Mouse (Mus musculus) heart, embryonic 15.5 days (tissue): ENCODE data around the gene Smpdl3b. TPM values are rescaled to one million over a fixed set of nuclear protein-coding genes. Genes with fewer than 3 reads are reported as not detected.
"Not testable (repeated sequence)": the region's sequence is repeated elsewhere in the genome, so short reads cannot be mapped to it uniquely, and the experiment has no call there.

ENCODE experiments used
- ATAC-seq: fragments of 200-750 bp; cut with Nextera tagmentation; replicated peaks from 2 replicates; pipeline ENCODE4 v1.8.0; 2017; ENCODE audit warnings: low read depth, moderate TSS enrichment; ENCODE audit not compliant: insufficient number of reproducible peaks, insufficient read depth, low FRiP score
- H3K27ac ChIP-seq: fragments of 300-500 bp; sonication (generic); 2 replicates; pipeline ENCODE4 v1.5.1; 2015; ENCODE audit warnings: mild to moderate bottlenecking, inconsistent platforms
- H3K27me3 ChIP-seq: fragments of 300-500 bp; sonication (generic); 2 replicates; pipeline ENCODE4 v1.6.1; 2015; ENCODE audit warnings: inconsistent platforms
- H3K36me3 ChIP-seq: fragments of 300-500 bp; sonication (generic); 2 replicates; pipeline ENCODE4 v1.6.1; 2015; ENCODE audit warnings: mild to moderate bottlenecking, inconsistent platforms
- H3K4me1 ChIP-seq: fragments of 300-500 bp; sonication (generic); replicated peaks from 2 replicates; pipeline ENCODE4 v1.6.1; 2015; ENCODE audit warnings: inconsistent platforms
- H3K4me2 ChIP-seq: fragments of 300-500 bp; sonication (generic); 2 replicates; pipeline ENCODE4 v1.6.1; 2015; ENCODE audit warnings: inconsistent platforms, mild to moderate bottlenecking, moderate library complexity
- H3K4me3 ChIP-seq: fragments of 300-500 bp; sonication (generic); 2 replicates; pipeline ENCODE4 v1.5.1; 2015; ENCODE audit warnings: mild to moderate bottlenecking, inconsistent platforms
- H3K9ac ChIP-seq: fragments of 300-500 bp; sonication (generic); 2 replicates; pipeline ENCODE4 v1.6.1; 2015; ENCODE audit warnings: mild to moderate bottlenecking, inconsistent platforms
- H3K9me3 ChIP-seq: fragments of 300-500 bp; sonication (generic); replicated peaks from 2 replicates; pipeline ENCODE4 v1.6.1; 2016; ENCODE audit warnings: inconsistent platforms
- WGBS: fragments of 180-500 bp; shearing (Covaris S2); methylation state at CpG from one replicate; pipeline ENCODE4 v1.1.7; 2015; ENCODE audit warnings: mixed read lengths; 5-methylcytosine and 5-hydroxymethylcytosine counted together
- polyA plus RNA-seq: library from polyadenylated mRNA; unstranded; fragments of >200 nt; fragmentation: Nextera tagmentation; extraction: Ambion mirVana; gene quantifications from 2 replicates; pipeline ENCODE4 v1.2.1, GENCODE M21; 2015

Smpdl3b gene
- polyA plus RNA-seq, 1 experiment from 2014 or later = 3.5 TPM

GRCm38 (mm10) chr4:132798028-132798427, 41.0 kb upstream of the Smpdl3b start:
- no peak for ATAC-seq
- no peaks in the 10 kb centered on the region for H3K9me3 ChIP-seq
- H3K27me3 ChIP-seq = peaks cover 15% of the 10 kb centered on the region; the same call in 1 of the 2 replicates
- H3K9ac ChIP-seq = no peak overlapping the region
- WGBS = 53% methylated on average over 4 of the region's 4 CpGs
- no peaks in the 10 kb centered on the region for H3K36me3 ChIP-seq
- H3K4me1 ChIP-seq = peaks cover 6% of the 10 kb centered on the region
- no peak overlapping the region for H3K27ac ChIP-seq
- no peak overlapping the region for H3K4me3 ChIP-seq
- no peak overlapping the region for H3K4me2 ChIP-seq

- Histone ChIP-seq H3K36me3 (no peaks in the 10 kb centered on the region), H3K4me2 (no peak overlapping the region), H3K9me3 (no peaks in the 10 kb centered on the region), H3K27me3 (peaks cover 15% of the 10 kb centered on the region; the same call in 1 of the 2 replicates), H3K27ac (no peak overlapping the region), H3K4me3 (no peak overlapping the region), H3K9ac (no peak overlapping the region), H3K4me1 (peaks cover 6% of the 10 kb centered on the region)
- ATAC-seq = no peak
- WGBS = 81% methylated on average over 1 of the region's 1 CpGs
Observed at GRCm38 (mm10) chr4:132797461-132797860, 40.4 kb upstream of the Smpdl3b start.

- Histone ChIP-seq H3K4me2 (peak within 1 kb of the TSS; percentile 64), H3K27me3 (peaks cover 15% of the 10 kb centered on the region; the same call in 1 of the 2 replicates), H3K9ac (peak within 1 kb of the TSS; percentile 28; the same call in 1 of the 2 replicates), H3K27ac (no peak within 1 kb of the TSS), H3K4me1 (peaks cover 6% of the 10 kb centered on the region), H3K9me3 (no peaks in the 10 kb centered on the region), H3K36me3 (no peaks in the 10 kb centered on the region), H3K4me3 (peak within 1 kb of the TSS; percentile 47)
- WGBS = 2% methylated on average over 21 of the region's 21 CpGs
- ATAC-seq = no peak
Observed at GRCm38 (mm10) chr4:132796196-132796886, 39.3 kb upstream of the Smpdl3b start, which contains the start of gene Themis2. Gene Themis2, minus strand, starts transcription at chr4:132796387.

GRCm38 (mm10) chr4:132795171-132795570, 38.1 kb upstream of the Smpdl3b start:
- Histone ChIP-seq H3K4me1 (peaks cover 6% of the 10 kb centered on the region), H3K27ac (no peak overlapping the region), H3K4me3 (peak overlapping the region; percentile 47), H3K36me3 (no peaks in the 10 kb centered on the region), H3K27me3 (peaks cover 15% of the 10 kb centered on the region; the same call in 1 of the 2 replicates), H3K4me2 (peak overlapping the region; percentile 64; the same call in 1 of the 2 replicates), H3K9ac (no peak overlapping the region), H3K9me3 (no peaks in the 10 kb centered on the region)
- ATAC-seq = no peak
- 43% methylated on average over 7 of the region's 7 CpGs for WGBS

- ATAC-seq = no peak
- 68% methylated on average over 8 of the region's 8 CpGs for WGBS
Observed at GRCm38 (mm10) chr4:132794760-132795159, 37.7 kb upstream of the Smpdl3b start.

GRCm38 (mm10) chr4:132794028-132794427, 37.0 kb upstream of the Smpdl3b start:
- no peak overlapping the region for H3K27ac ChIP-seq
- H3K4me1 ChIP-seq = peaks cover 6% of the 10 kb centered on the region
- H3K4me3 ChIP-seq = no peak overlapping the region
- H3K27me3 ChIP-seq = peaks cover 15% of the 10 kb centered on the region; the same call in 1 of the 2 replicates
- H3K36me3 ChIP-seq = no peaks in the 10 kb centered on the region
- H3K4me2 ChIP-seq = no peak overlapping the region
- 47% methylated on average over 9 of the region's 9 CpGs for WGBS
- no peak overlapping the region for H3K9ac ChIP-seq
- no peak for ATAC-seq
- no peaks in the 10 kb centered on the region for H3K9me3 ChIP-seq

More at GRCm38 (mm10) chr4:132794760-132795159, 37.7 kb upstream of the Smpdl3b start:
- H3K4me1 ChIP-seq = peaks cover 6% of the 10 kb centered on the region
- H3K9me3 ChIP-seq = no peaks in the 10 kb centered on the region
- H3K9ac ChIP-seq = no peak overlapping the region
- no peaks in the 10 kb centered on the region for H3K36me3 ChIP-seq
- H3K4me2 ChIP-seq = peak overlapping the region; percentile 64; the same call in 1 of the 2 replicates
- no peak overlapping the region for H3K4me3 ChIP-seq
- H3K27ac ChIP-seq = no peak overlapping the region
- H3K27me3 ChIP-seq = peaks cover 15% of the 10 kb centered on the region; the same call in 1 of the 2 replicates

GRCm38 (mm10) chr4:132793322-132794004, 36.4 kb upstream of the Smpdl3b start:
- H3K4me2 ChIP-seq, H3K4me3 ChIP-seq, H3K9me3 ChIP-seq, H3K36me3 ChIP-seq, H3K27ac ChIP-seq, H3K4me1 ChIP-seq, ATAC-seq, H3K9ac ChIP-seq: not testable (repeated sequence)
- H3K27me3 ChIP-seq = peaks cover 15% of the 10 kb centered on the region; the same call in 1 of the 2 replicates
- 71% methylated on average over 8 of the region's 9 CpGs for WGBS

GRCm38 (mm10) chr4:132789731-132790130, 32.7 kb upstream of the Smpdl3b start:
- no peak overlapping the region for H3K4me2 ChIP-seq
- H3K36me3 ChIP-seq = no peaks in the 10 kb centered on the region
- H3K4me1 ChIP-seq = no peaks in the 10 kb centered on the region
- WGBS = 75% methylated on average over 8 of the region's 8 CpGs
- peaks cover under 1% of the 10 kb centered on the region; the same call in 1 of the 2 replicates for H3K27me3 ChIP-seq
- no peak for ATAC-seq
- no peak overlapping the region for H3K9ac ChIP-seq
- no peak overlapping the region for H3K4me3 ChIP-seq
- H3K27ac ChIP-seq = no peak overlapping the region
- H3K9me3 ChIP-seq = no peaks in the 10 kb centered on the region

GRCm38 (mm10) chr4:132785228-132785627, 28.2 kb upstream of the Smpdl3b start:
- Histone ChIP-seq H3K4me3 (no peak overlapping the region), H3K4me2 (no peak overlapping the region), H3K36me3 (no peaks in the 10 kb centered on the region), H3K27me3 (no peaks in the 10 kb centered on the region), H3K27ac (no peak overlapping the region), H3K9me3 (no peaks in the 10 kb centered on the region), H3K9ac (no peak overlapping the region), H3K4me1 (no peaks in the 10 kb centered on the region)
- 87% methylated on average over 13 of the region's 13 CpGs for WGBS
- no peak for ATAC-seq

- no peak for ATAC-seq
- 76% methylated on average over 2 of the region's 2 CpGs for WGBS
- Histone ChIP-seq H3K4me1 (no peaks in the 10 kb centered on the region), H3K27me3 (no peaks in the 10 kb centered on the region), H3K9me3 (no peaks in the 10 kb centered on the region), H3K9ac (no peak overlapping the region), H3K36me3 (peaks cover 5% of the 10 kb centered on the region; the same call in 1 of the 2 replicates), H3K4me2 (no peak overlapping the region), H3K27ac (no peak overlapping the region), H3K4me3 (no peak overlapping the region)
Observed at GRCm38 (mm10) chr4:132783732-132784131, 26.7 kb upstream of the Smpdl3b start.

- no peak overlapping the region for H3K9ac ChIP-seq
- WGBS = 86% methylated on average over 4 of the region's 4 CpGs
- H3K9me3 ChIP-seq = no peaks in the 10 kb centered on the region
- no peak overlapping the region for H3K4me3 ChIP-seq
- no peaks in the 10 kb centered on the region for H3K4me1 ChIP-seq
- no peaks in the 10 kb centered on the region for H3K27me3 ChIP-seq
- no peak overlapping the region for H3K27ac ChIP-seq
- no peak overlapping the region for H3K4me2 ChIP-seq
- H3K36me3 ChIP-seq = peaks cover 39% of the 10 kb centered on the region
- no peak for ATAC-seq
Observed at GRCm38 (mm10) chr4:132780288-132780687, 23.2 kb upstream of the Smpdl3b start.
